Mouse (Mus musculus) spleen, postnatal 36 days (tissue): ENCODE data around the gene Cela1.

Experiments
- DNase-seq, 2 experiments: peaks; one replicate each; pipeline ENCODE4 v3.0.0; 2022; ENCODE audit warnings: low spot score in 2 of 2, mixed read lengths in 1 of 2

Gene Cela1

GRCm38 (mm10) chr15:100670833-100671232 lies 16.9 kb downstream of the Cela1 start:
- no peak for DNase-seq

DNA sequence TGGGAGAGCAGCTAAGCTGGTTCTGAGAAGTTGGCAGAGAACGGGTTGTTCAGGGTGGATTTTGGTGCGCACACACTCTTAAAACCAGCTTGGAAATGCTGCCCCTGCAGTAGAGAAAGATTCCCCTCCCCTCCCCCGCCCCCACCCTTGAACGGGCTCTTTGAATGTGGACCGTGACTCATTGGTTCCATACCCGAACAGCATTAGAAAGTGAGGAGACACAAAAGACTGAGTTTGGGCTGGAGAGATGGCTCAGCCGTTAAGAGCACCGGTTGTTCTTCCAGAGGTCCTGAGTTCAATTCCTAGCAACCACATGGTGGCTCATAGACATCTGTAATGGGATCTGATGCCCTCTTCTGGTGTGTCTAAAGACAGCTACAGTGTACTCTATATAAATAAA lies 17.7 kb downstream of the Cela1 start:
- DNase-seq = no peak

GRCm38 (mm10) chr15:100669337-100669736 lies 18.4 kb downstream of the Cela1 start, which contains the start of gene Bin2:
TSS of gene Bin2 (minus strand) at chr15:100669553.
- peak; percentile 89 to 92 for DNase-seq

DNA sequence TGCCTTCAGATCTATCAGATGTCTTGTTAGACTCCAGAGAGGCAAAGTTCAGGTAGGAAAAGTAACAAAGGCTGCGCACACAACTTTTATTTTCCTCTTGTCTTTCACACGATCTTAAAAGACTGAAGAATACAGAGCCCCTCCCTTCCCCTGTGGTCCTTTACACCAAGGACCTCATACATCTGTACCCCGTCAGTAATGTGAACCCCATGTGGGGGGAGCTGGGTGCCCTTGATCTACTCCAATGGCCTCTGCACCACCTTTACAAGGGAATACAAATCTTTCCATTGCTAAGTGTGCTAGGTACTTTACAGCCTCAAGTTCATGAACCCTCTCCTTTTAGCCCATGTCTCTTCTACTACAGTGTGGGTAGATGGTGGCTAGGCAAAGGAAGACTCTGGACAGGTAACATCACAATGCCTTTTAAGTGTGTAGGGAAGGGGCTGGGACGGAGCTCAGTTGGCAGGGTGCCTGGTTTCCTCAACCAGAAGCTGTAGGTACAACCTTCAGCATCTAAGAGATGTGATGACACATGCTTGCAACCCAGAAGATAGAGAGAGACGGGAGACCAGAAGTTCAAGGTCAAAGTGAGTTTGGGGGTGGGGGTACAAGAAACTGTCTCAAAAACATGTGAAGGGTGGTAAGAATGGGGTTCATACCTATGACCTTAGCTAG lies 19.7 kb downstream of the Cela1 start:
- DNase-seq = peak; percentile 45 to 47

GRCm38 (mm10) chr15:100667420-100667819 lies 20.3 kb downstream of the Cela1 start:
- DNase-seq = no peak

DNA sequence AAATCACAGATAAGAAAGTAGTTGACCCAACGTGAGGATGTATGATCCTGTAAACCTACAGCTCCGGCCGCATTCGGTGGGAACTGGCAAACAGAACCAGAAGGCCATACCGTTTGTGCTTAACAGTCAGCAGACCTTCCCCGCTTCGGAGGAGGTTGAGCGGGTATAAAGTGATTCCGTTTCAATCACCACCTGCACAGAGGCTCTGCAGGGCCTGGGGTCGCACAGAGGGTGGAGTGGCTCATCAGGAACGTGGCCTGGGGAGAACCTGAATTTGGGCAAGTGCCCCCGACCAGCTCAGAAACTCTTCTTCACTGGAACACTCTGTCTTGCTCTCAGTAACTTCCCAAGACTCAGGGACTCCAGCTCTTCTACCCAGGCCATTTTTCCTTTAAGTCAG lies 20.9 kb downstream of the Cela1 start:
- no peak for DNase-seq

GRCm38 (mm10) chr15:100666219-100666696 lies 21.5 kb downstream of the Cela1 start:
- peak; percentile 55 to 61 for DNase-seq

- DNase-seq = no peak
Measured at GRCm38 (mm10) chr15:100665411-100666218, 22.1 kb downstream of the Cela1 start.

DNA sequence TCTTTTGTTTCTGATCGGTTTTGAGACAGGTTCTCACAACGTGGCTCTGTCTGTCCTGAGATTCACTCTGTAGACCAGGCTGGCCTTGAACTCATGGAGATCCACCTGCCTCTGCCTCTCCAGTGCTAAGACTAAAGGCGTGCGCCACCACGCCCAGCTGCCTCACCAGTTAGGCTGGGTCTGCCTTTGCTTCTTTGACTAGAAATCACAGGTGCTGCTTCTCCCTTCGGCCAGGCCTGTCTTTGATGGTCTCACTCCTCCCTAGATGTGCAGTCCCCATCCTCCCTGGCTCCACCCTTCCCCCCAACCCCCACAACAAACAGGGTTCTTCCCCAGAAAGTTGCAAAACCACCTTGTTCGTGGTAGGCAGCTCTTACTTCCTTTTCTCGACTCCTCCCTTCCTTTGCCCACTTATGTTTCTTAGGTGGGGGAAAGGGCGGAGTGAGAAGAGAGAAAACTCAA lies 22.9 kb downstream of the Cela1 start:
- DNase-seq = peak; percentile 92 to 94

GRCm38 (mm10) chr15:100660805-100661204 lies 26.9 kb downstream of the Cela1 start:
- no peak for DNase-seq

DNA sequence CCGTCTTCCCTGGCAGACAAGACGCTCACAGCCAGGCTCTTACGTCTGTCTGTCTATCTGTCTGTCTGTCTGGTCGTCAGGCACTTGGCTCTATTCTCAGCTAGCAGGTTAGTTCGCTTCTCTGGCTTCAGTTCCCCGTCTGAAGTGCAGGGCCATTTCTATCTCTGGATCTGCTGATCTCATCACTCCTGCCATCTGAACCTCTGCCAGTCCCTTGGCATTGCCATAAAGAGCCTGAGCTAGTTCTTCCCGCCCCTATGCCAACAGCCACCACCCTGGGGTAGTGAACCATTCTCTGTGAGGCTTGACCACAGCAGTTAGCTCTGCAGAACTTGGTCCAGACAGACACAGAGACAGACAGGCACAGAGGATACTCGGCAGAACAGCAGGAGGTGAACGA lies 27.4 kb downstream of the Cela1 start:
- no peak for DNase-seq

GRCm38 (mm10) chr15:100655201-100655600 lies 32.5 kb downstream of the Cela1 start:
- DNase-seq = no peak

DNA sequence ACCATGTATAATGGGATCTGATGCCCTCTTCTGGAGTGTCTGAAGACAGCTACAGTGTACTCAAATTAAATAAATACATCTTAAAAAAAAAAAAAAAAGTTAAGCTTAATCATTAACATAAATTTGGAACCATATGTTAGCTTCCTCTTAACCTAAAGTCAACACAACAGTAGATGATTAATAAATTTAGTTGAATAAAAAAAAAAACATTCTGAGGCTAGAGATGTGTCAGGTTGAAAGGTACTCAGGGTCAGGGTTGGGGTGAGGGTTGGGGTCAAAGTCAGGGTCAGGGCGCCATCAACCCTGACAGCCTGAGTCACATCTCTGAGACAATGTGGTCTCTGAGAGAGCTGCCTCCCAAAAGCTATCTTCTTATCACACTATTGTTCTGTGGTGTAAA lies 33.5 kb downstream of the Cela1 start:
- no peak for DNase-seq

GRCm38 (mm10) chr15:100651610-100652009 lies 36.1 kb downstream of the Cela1 start:
- DNase-seq = no peak

- DNase-seq = no peak
Measured at GRCm38 (mm10) chr15:100650111-100650510, 37.6 kb downstream of the Cela1 start.

DNA sequence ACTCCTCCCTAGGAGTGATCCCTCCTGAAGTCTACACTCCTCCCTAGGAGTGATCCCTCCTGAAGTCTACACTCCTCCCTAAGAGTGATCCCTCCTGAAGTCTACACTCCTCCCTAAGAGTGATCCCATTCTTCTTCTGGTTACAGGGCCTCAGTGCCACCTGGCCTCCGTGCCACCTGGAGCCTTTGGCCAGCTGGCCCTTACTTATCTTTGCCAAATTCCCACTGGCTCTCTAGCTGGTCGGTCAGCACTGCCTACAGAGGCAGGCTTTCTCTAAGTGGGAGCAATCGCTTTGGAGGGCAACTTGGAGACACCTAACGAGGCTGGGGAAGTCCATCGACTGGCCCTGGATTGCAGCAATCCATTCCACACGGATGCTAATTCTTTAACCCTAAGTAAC lies 41.6 kb downstream of the Cela1 start:
- DNase-seq = no peak

GRCm38 (mm10) chr15:100642451-100642850 lies 45.3 kb downstream of the Cela1 start:
- DNase-seq = no peak

DNA sequence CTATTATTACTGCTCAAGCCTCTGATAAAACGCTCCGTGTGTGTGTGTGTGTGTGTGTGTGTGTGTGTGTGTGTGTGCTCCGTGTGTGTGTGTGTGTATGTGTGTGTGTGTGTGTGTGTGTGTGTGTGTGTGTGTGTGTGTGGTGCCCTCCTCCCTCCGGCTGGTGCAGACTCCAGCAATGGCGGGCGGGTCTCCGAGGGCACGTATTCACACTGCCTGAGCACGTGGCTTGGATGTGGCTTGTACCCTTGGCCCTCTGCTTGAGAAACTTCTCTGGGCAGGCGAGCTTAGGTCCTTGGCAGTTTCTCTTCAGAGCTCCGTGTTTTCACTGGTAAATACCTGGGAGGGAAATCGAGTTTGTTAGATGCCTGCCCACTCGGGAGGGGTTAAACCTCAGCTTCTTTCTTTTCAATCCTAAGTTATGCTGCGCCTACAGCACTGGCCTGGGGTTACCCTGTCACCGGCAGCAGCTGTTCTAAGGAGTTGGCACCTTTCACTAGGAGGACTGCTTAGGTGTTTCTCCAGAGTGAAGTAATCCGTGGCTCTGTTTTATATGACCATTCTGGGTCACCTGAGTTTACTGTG lies 46.4 kb downstream of the Cela1 start:
- no peak for DNase-seq

DNA sequence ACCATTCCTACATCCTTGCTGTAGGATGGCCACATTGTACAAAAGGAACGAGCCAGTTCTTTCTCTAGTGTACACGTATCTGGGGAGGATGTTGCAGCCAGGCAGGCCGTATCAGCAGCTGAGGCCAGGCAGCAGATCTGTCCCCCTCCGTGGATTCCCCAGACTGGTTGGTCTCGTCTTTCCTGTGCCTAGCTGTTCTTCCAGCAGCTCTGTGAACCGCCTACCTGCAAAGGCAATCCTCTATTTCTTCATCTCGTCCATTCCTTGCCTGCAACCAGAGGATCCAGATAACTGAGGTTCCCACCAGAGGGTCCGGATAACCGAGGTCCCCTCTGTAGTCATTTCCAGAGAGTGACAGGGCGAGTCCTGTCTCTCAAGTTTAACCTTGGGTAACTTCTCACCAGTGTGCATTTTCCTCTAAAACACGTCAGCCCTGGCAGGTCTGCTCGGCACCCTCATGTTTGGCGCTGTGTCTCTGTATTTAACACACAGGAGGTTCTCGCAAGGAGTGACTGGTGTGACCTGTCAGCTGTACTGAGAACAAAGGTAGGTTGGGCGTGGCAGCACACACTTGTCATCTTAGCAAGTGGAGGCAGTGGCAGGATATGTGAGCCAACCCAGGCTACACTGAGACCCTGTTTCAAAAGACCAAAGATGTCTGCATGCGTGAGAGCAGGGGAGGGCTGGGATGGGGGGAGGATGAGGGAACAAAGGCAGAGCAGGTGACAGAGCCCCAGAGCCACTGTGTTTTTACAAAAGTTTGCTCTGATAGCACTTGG lies 47.6 kb downstream of the Cela1 start:
- no peak for DNase-seq

DNA sequence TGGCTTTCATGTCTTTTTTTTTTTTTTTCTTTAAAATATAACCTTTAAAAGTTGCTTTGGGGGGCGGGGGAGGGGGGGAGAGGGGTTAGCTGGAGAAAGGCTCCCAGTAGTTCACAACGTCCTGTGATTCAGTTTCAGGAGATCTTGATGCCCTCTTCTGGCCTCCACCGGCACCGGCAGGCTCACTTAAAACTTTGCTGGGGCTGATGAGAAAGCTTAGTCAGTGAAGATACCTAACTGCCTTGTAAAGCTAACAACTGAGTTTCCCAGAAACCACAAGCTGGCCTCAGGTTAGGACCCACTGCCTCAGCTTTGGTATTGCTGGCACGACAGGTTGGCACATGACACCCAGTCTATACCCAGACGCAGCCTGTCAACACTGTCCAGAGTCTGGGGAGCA lies 50.1 kb downstream of the Cela1 start:
- peak; percentile 46 to 61 for DNase-seq

GRCm38 (mm10) chr15:100636700-100637501 lies 50.8 kb downstream of the Cela1 start, which contains the start of gene Smagp:
TSS of gene Smagp (minus strand) at chr15:100636940.
- peak in 1 of 2 experiments; percentile 45 for DNase-seq
